Mouse (Mus musculus) thymus, postnatal 14 days (tissue): ENCODE measurements at regions not wholly inside any gene's neighbourhood (a gene's known extent, or its start where the extent isn't known, plus 50 kb on each side); places are given as distances from the start of the nearest gene placed in this dataset.

Source experiments
- DNase-seq: peaks from one replicate; pipeline ENCODE4 v3.0.0; 2021

DNA sequence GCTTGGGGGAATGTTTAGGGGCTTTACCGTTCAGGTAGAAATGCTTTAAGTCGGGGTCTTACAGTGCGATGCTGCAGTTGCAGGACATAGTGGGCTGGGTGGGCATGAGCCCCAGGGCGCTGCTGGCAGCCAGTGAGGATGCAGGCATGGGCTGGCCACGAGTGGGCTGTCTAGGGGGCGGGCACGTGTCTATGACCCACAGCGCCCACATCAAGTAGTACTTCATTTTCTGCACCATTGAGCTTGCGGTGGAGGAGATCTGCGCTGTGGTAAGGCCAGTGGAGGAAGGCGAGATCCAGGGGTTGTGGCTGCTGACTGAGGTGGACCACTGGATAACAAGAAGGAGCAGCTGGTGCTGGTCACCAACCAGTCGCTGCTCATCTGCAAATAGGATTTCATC is 52.4 kb upstream of the Olfr291 start:
- DNase-seq: no peak

- peak; percentile 9 for DNase-seq
Measured at GRCm38 (mm10) chr7:84794655-84795054, 58.7 kb upstream of the Olfr291 start.

DNA sequence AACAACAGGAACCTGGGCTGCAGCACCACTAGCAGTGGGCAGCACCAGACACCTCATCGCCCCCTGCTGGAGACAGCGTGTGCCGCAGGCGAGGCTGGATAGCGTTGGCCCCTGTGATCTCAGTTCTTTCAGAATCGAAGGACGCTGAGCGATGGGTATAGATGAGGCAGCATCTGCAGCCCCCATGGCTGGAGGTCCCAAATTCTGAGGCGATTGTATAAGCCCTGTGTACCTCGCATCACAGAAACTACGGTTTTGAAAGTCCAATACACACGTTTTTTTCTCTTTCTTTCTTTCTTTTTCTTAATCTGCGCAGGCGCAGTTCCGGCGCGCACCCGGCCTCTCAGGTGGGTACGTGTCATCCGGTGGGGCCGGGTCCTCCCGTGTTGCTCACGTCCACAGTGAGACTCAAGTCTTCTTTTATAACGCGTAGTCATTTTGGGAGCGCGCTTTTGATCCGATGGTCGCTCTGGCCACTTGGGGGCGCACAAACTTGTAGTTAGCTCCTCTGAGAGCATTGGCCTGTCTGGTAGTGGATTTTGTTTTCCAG is 74.0 kb upstream of the Olfr291 start:
- peak; percentile 87 for DNase-seq

DNA sequence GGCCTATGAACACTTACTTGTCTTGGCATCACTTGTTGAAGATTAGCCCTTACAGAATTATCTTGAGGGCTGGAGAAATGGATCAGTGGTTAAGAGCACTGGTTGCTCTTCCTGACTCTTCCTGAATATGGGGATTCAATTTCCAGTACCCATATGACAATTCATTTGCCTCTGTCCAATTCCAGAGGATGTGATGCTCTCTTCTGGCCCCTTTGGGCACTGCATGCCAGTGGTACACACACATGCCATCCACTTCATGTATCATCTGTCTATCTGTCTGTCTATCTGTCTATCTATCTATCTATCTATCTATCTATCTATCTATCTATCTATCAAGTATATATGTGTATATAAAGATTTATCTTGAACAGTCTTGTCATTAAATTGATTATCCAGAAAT is 75.7 kb upstream of the Olfr291 start:
- DNase-seq: no peak

DNA sequence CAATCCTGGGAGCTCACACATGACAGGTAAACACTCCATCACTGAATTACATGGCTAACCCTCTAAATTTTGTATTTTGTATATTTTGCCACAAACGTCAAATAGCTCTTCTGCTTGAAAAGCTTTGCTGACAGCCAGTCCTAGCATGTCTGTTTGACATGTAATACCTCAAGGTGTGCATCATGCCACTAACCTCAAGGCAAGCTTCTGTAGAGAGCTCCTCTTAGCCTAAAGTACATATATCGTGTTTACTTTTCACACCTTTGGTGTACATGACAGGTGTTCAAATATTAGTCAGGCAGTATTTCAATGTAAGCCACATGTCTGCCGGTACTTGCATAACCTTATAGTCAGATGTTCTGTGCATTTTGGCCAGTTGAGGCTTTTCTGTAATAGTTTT is 66.5 kb upstream of the Zfand6 start:
- DNase-seq: no peak

DNA sequence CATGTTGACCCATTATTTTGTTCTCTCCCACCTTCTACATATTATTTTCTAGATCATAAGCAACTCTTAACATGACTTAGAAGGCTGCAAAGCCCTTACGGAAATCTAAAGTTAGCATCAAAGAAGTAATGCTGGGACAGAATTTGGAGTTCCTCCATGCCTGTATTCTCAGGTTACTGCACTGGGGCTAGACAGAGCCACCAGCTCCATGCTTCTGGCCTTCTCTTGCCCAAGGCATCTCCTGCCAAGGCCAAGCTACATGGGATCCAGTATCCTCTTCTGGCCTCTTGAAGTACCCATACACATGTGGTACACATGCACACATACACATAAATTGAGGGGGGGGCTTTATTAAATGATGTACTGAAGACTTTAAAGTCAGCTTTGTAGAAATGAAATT is 63.6 kb upstream of the Zfand6 start:
- DNase-seq: no peak

DNA sequence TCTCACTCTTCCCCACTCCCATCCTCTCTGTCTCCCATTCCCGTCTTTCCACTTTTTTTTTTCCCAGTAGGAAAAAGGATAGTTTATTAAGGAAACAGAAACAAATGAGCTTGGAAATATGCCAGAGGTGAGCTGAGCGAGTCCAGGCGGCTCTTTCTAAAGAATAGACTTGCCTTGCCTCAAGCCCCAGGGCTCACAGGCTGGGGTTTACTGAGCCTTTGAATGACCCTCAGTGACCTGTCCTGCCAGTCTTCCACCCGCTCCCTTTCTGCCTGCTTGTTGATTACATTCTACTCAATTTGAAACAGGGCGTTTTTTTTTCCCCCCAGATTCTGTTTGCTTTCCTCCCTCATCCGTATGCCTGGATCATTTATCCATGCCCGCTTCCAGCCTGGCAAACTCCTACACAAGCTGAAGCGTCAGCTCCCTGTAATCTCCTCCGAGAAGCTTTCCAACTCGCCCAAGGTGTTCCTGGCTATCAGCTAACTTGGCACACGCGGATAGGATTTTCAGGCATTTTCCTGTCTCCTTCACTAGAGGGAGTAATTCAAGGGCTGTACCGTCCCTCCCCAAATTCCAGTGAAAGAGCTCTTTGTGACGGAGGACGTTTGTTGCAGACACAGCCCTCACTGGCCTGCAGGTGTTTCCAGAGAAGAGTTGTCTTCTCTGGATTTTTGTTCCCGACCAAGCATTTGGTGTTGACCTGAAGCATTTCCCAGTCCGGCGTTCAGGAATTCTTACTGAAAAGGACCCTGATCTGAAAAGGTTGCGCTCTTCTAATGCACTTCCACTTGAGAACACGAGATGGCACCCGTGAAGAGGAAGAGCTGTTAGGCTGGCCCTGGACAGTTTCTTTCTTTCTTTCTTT is 59.9 kb upstream of the Zfand6 start:
- peak; percentile 54 for DNase-seq

DNA sequence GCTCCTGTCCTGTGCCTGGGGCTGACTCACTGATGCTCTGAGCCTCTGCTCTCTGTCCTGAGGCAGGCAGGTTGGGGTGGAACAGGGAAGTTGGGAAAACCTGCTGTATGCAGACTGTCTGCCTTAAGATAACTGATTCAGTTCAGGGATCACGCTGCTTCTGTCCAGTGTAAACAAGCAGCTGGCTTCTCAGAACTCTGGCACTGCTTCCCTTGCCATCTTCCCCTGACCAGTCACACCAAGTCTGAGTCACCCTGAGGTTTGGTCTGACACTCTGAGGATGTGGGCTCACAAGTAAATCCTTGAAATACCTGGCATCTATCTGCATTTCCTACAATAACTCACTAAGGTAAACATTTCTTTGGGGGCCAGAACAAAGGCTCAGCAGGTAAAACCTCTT is 58.1 kb upstream of the Zfand6 start:
- DNase-seq: no peak

GRCm38 (mm10) chr7:84744321-84745070 is 54.7 kb upstream of the Zfand6 start:
- no peak for DNase-seq

- peak; percentile 24 for DNase-seq
Measured at GRCm38 (mm10) chr7:84739965-84740390, 50.2 kb upstream of the Zfand6 start.
